Mouse (Mus musculus) right cerebral cortex, postnatal 25 days (tissue): ENCODE results near the gene D17H6S53E.
A peak's percentile ranks its signal among the peaks of the same experiment; 100 is the strongest.

Experiments
- DNase-seq: peaks from one replicate; pipeline ENCODE4 v3.0.0; 2022

Gene D17H6S53E

GRCm38 (mm10) chr17:35126206-35126611, at the start of gene D17H6S53E:
TSS of gene D17H6S53E (plus strand) at chr17:35126373.
- peak; percentile 73 for DNase-seq

GRCm38 (mm10) chr17:35076507-35077176, 49.5 kb upstream of the D17H6S53E start, which contains the start of gene Ly6g6e:
TSS of gene Ly6g6e (plus strand) at chr17:35076902.
- DNase-seq = no peak

- DNase-seq = no peak
These were observed 48.9 kb upstream of the D17H6S53E start for GRCm38 (mm10) chr17:35077285-35077684.

- DNase-seq = no peak
These were observed 48.4 kb upstream of the D17H6S53E start, which contains the start of gene Ly6g6d for GRCm38 (mm10) chr17:35077786-35078233. TSS of gene Ly6g6d (minus strand) at chr17:35078065.

- no peak for DNase-seq
These were observed 46.4 kb upstream of the D17H6S53E start for GRCm38 (mm10) chr17:35079778-35080177.

GRCm38 (mm10) chr17:35080248-35080647, 45.9 kb upstream of the D17H6S53E start:
- DNase-seq = no peak

GRCm38 (mm10) chr17:35080710-35081109, 45.5 kb upstream of the D17H6S53E start:
- no peak for DNase-seq

- DNase-seq = no peak
These were observed 43.2 kb upstream of the D17H6S53E start for GRCm38 (mm10) chr17:35082841-35083576.

GRCm38 (mm10) chr17:35083929-35084497, 42.2 kb upstream of the D17H6S53E start:
- no peak for DNase-seq

GRCm38 (mm10) chr17:35085208-35085865, 40.8 kb upstream of the D17H6S53E start, which contains the start of gene Ly6g6f:
TSS of gene Ly6g6f (minus strand) at chr17:35085610.
- DNase-seq = no peak

GRCm38 (mm10) chr17:35088151-35088550, 38.0 kb upstream of the D17H6S53E start:
- DNase-seq = no peak

GRCm38 (mm10) chr17:35088825-35089644, 37.1 kb upstream of the D17H6S53E start, which contains the start of gene Abhd16a:
TSS of gene Abhd16a (plus strand) at chr17:35089263.
- DNase-seq = peak; percentile 97

- no peak for DNase-seq
These were observed 35.8 kb upstream of the D17H6S53E start for GRCm38 (mm10) chr17:35090166-35090932.

GRCm38 (mm10) chr17:35092403-35093198, 33.6 kb upstream of the D17H6S53E start:
- no peak for DNase-seq

- no peak for DNase-seq
These were observed 31.5 kb upstream of the D17H6S53E start for GRCm38 (mm10) chr17:35094475-35095365.

GRCm38 (mm10) chr17:35096597-35096996, 29.6 kb upstream of the D17H6S53E start:
- DNase-seq = no peak

GRCm38 (mm10) chr17:35097164-35097655, 29.0 kb upstream of the D17H6S53E start:
- DNase-seq = peak; percentile 60

GRCm38 (mm10) chr17:35100196-35100765, 25.9 kb upstream of the D17H6S53E start:
- no peak for DNase-seq

- no peak for DNase-seq
These were observed 25.0 kb upstream of the D17H6S53E start for GRCm38 (mm10) chr17:35101161-35101560.
